Mouse (Mus musculus): ENCODE data around the gene Ppme1.

The Ppme1 gene

DNA sequence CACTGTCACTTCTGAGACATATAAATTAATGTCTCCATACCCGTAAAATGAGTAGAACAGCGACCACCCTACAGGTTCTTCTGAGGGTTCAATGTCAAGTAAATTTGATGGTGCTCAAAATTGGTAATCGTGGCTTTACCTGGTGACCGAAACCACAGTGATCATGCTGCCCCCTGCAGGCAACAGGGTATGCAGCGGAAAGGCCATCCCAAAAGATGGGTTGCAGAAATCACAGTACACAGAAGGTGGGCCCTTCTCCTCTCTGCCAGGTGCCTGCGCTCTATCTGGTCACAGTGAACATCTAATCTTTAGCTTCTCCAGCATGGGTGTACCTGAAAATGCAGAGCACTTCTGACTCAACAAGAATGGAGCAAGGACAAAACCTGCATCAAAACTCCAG lies 46.6 kb downstream of the Ppme1 start:
- peak; percentile 24 for DNase-seq

DNA sequence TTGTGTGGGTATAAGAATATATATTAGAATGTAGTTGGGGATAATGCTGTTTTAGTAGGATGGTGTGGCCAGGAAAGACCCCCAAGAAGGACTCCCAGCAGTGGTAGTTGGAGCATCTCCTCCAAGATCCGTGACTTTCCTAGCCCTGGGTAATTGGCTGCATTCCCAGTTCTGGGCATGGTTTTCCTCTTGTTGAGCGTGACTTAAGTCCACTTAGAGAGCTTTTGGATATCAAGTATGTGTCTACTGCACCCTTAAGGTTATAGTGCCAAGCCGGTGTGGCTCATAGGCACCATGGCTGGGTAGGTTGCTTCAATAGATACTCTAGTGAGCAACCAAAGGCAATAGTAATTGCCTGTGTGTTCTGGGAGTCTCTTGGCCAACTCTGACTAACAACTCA lies 48.4 kb downstream of the Ppme1 start:
- no peak for DNase-seq

GRCm38 (mm10) chr7:100317534-100317933 lies 54.6 kb downstream of the Ppme1 start:
- DNase-seq: no peak

DNA sequence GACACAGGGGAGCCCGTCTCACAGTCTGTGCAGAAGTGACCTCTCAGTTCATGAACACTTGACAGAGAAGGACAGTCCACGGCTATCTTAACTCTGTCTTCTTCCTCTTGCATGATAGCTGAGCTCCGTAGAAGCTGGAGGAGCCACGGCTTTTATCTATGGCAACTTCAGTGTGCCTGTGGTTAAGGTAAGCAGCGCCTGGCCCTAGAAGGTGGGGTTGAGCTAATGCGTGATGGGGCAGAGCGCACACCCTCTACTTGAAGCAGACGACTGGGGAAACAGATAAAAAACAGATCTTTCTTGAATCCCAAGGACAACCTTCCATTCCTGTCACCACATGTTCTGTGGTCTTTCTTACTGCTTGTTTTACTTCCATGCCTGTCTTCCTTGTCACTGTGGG lies 55.2 kb downstream of the Ppme1 start:
- no peak for DNase-seq

DNA sequence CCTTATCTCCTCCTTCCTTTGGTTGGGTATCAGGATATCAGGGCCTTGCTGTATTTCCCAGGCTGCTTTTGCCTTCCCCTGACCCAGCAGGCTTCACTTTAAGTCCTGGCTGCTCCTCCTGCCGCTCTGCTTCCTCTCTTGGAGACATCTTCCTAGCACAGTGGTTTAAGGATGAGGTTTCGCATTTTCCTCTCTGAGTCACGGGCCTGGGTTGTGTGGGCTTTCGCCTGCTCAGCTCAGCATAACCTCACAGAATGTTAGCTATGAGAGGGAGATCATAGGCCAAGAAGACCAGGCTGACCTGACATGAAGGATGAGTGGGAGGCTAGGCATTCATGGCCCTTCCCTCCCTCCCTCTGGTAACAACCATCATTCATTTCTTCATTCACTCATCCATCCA lies 59.4 kb downstream of the Ppme1 start:
- DNase-seq: no peak

DNA sequence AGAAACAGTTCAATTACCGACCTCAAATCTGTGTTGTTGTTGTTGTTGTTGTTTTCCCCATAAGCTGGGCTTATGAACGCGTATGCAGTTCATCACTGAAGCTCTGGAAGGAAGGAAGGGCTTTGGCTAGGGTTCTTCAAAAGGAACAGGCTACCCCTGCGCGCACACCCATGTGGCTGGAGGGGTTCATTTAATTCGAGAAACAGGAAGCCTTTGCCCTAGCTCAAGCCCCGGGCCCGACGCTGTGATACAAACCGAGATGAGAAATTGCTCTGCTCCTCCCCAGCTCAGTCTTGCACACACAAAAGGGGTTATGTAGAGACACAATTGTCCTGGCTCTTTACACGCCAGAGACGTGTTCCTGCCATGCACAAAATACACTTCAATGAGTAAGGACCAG lies 61.8 kb downstream of the Ppme1 start:
- DNase-seq: peak; percentile 56

- no peak for DNase-seq
Observed at GRCm38 (mm10) chr7:100309679-100310078, 62.4 kb downstream of the Ppme1 start.

- no peak for DNase-seq
Observed at GRCm38 (mm10) chr7:100309216-100309615, 62.9 kb downstream of the Ppme1 start.

- DNase-seq: no peak
Observed at GRCm38 (mm10) chr7:100307872-100308653, 64.0 kb downstream of the Ppme1 start.

GRCm38 (mm10) chr7:100305894-100306293 lies 66.2 kb downstream of the Ppme1 start:
- no peak for DNase-seq

DNA sequence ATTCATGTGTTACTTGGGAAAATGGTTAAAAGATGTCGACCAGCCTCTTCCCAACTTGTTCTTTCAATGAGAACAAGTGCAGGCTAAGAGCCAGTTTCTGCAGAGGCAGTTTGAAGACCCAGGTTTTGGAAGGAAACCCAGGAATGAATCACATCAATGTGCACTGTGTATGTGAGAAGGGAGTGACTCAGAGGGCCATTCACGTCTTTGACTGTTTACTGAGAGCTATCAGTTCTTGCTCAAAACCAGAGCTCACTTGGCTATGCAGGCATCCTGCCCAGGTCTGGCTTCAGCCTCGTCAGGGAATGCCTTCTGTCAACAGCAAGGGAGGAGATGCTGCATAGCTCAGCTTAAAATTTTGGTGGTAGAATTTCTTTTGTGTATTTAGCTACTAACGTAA lies 69.8 kb downstream of the Ppme1 start:
- no peak for DNase-seq

DNA sequence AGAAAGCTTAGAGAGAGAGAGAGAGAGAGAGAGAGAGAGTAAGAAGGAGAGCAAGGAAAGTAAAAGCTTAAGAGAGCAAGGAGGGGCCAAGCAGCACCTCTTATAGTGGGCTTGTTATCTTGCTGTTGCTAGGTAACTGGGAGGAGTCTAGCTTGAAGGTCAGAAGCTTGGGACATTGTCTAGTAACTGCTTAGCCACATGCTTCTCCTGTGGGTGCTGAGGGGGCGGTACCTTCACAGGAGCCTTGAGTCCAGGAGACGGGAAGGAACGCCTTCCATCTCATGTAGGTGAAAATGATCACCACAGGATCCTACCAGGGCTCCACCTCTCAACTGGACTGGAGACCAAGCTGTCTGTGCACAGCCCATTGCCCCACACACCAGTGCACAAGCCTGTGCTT lies 70.7 kb downstream of the Ppme1 start:
- no peak for DNase-seq

DNA sequence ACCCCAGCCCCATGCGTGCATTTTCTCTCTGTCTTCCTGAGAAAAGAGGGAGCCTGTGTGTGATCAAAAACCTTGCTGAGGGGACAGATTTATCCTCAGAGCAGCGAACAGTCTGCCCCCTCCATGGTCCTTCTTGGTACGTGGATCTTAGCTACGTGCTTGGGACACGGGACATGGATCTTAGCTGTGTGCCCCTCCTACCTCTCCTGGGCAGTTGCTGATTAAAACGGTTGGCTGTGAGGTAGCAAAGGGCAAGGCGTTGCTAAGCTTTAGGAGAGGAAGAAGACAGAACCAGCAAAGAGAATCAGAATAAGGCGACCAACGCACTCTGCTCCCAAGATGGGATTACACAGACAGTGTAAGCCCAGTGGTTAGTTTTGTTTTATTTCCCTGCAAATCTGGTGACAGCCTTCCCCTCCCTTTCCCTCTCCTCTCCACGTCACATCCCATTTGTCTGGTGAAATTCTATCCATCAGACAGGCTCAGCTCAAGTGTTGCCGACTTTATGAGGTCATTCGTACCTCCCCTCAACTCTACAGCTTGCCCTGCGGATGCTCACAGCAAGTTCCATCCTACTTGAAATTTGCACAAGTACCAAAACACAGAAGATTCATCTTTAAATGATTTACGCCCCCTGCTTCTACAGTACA lies 73.1 kb downstream of the Ppme1 start:
- no peak for DNase-seq

- DNase-seq: no peak
Observed at GRCm38 (mm10) chr7:100296699-100297098, 75.4 kb downstream of the Ppme1 start.

GRCm38 (mm10) chr7:100295745-100296144 lies 76.4 kb downstream of the Ppme1 start:
- no peak for DNase-seq

DNA sequence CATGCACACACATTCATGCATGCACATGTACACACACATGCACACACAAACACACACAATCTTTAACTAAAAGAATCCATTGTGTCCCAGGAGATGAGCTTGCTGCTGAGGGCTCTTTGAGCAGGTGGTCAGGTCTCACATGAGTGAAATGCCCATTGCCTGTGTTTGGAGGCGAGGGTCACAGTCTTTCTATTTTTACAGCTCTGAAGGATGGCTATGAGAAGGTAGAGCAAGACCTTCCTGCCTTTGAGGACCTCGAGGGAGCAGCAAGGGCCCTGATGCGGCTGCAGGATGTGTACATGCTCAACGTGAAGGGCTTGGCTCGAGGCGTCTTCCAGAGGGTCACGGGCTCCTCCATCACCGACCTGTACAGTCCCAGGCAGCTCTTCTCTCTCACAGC lies 78.6 kb downstream of the Ppme1 start:
- DNase-seq: no peak

- no peak for DNase-seq
Observed at GRCm38 (mm10) chr7:100288622-100289021, 83.5 kb downstream of the Ppme1 start.

DNA sequence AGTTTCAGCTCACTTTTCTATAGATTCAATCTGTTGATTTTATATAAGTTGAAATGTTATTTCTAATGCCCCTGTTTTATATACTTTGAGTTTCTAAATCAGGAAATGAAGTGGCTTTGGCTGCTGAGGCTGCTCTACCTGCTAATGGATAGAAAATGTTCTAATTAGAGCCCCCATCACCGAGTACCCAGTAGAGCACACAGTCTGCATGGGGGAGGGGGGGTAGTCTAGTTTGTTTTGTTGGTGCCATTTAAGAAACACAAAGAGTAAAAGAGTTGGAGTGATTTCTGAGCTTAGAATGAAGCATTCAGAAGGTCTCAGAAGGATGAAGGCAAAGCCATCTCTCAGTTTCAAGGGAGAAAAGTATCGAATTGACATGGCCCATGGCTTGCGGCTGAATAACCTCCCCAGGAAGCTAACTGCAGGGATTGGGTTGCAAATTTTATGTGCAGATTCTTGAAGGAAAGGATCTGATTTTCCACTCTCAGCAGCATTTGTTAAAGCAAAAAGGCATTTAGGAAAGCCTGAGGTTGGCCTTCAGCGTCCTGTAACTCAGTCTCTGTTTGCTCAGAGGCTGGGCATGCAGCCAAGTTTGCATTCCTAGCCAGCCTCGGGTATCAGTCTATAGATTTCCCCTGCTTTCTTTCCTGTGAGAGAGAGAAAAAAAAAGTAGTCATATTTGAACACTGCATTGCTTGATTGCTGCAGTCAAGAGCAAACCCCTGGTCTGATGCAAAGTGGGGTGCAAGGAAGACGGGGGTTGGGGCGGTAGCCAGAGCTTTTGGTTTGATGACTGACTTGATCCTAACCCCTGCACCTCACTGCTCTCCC lies 84.1 kb downstream of the Ppme1 start:
- DNase-seq: no peak

DNA sequence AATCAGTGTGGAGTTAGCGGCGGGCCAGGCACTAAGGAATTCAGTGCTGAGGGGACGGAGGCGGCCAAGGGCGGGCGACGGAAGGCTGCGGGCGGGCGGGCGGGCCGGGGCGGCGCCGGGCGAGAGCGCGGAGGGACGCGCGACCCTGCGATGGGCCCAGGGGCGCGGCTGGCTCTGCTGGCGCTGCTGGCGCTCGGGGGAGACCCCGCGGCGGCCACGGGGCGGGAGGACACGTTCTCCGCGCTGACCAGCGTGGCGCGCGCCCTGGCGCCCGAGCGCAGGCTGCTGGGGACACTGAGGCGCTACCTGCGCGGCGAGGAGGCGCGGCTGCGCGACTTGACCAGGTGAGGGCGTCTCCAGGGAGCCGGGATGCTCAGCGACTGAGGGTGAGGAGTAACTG lies 86.7 kb downstream of the Ppme1 start, which contains the start of gene P4ha3:
P4ha3 (plus strand) TSS at position 138 of the 400 bp plus-strand sequence.
- DNase-seq: peak; percentile 8

DNA sequence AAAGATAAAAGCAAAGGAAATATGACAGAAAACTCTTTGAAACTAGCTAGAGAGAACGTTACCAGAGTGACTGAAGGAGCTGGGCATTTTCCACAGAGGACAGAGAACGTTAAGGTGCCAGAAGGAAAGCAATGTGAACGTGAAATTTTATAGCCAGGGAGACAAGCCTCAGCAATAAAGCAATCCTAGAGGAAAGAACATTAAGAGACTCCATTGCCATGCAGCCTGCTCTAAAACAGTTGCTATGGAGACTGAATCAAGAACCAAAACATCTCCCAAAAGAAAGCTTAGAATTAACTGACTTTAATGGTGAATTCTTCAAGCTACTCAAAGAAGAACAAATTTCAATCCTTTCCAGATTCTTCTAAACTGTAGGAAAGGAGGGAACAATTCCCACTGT lies 88.8 kb downstream of the Ppme1 start:
- no peak for DNase-seq

DNA sequence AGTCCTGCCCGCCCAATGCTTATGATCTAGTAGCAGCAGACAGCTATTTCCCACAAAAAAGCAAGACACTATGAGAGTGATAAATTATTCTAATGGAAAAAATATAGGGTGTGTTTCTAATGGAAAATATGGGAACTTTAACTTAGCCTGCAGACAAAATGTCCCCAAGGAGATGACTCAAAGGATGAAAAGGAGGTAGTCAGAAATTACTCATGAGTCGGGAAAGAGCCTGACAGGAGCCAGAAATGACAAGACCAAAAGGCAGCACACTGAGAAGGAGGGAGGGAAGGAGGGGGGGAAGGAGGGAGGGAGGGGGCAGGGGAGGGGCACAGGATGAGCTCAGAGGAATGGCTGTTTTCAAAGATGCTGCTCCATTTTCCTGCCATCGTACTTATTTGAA lies 90.5 kb downstream of the Ppme1 start:
- DNase-seq: no peak

GRCm38 (mm10) chr7:100279803-100280202 lies 92.3 kb downstream of the Ppme1 start:
- peak; percentile 27 for DNase-seq
